ENCODE assay signal across 8 mouse cellular contexts in genomic region chr19:31763951-31764800, GRCm38 (mm10). TPM values are rescaled to one million over a fixed set of nuclear protein-coding genes. Genes with fewer than 3 reads are reported as not detected.
DNase-seq lines count a peak whose midpoint lies in the region; ATAC-seq and TF ChIP-seq lines count a peak whose summit lies in the region.

No protein-coding gene starts in this region.

- H3K4me2 ChIP-seq in intestine, postnatal 0 days (replicated peaks; ENCODE audit: low read depth): peak overlapping the region; percentile 97
- peak overlapping the region; percentile 92 for H3K4me2 ChIP-seq in neural tube, embryonic 12.5 days (replicated peaks)

- peak overlapping the region; percentile 93 for H3K27ac ChIP-seq in heart, adult 2 months
- H3K27ac ChIP-seq in intestine, postnatal 0 days (ENCODE audit: low read depth, low read length): peak overlapping the region; percentile 55
- H3K27ac ChIP-seq in neural tube, embryonic 12.5 days: no peak overlapping the region; the same call in 1 of the 2 replicates

- peak; percentile 40 for ATAC-seq in intestine, postnatal 0 days
- ATAC-seq in neural tube, embryonic 12.5 days (ENCODE audit: low FRiP score, low read depth): peak; percentile 72

- H3K27me3 ChIP-seq in heart, adult 2 months (ENCODE audit: control insufficient read depth, insufficient read depth, low read length): no peaks in the 10 kb centered on the region
- H3K27me3 ChIP-seq in intestine, postnatal 0 days (replicated peaks; ENCODE audit: control insufficient read depth, insufficient read depth, low read length): peaks cover 9% of the 10 kb centered on the region
- H3K27me3 ChIP-seq in neural tube, embryonic 12.5 days (replicated peaks): peaks cover 20% of the 10 kb centered on the region

- intact Hi-C loops in heart, adult 2 months (cut with DNase I): loop anchor here (5.0 to 10.0 kb wide), 2 partner anchors 342 to 679 kb away; partner anchors contain the start of gene Cstf2t

- peak; percentile 7 to 9 for DNase-seq in spleen, adult 18-20 months
- no peak for DNase-seq in spleen, postnatal 14 days (ENCODE audit: low spot score in 2 of 2)
- DNase-seq in embryo, embryonic 10.5 days (ENCODE audit: low spot score): peak; percentile 60
- DNase-seq in heart, adult 2 months: peak; percentile 77 to 80
- DNase-seq in lung, adult 18-20 months: peak; percentile 59 to 61
- no peak for DNase-seq in left cerebral cortex, adult 11 months (ENCODE audit: low spot score)

- no peak for TF ChIP-seq POLR2A in heart, adult 2 months (IDR thresholded peaks at IDR 0.05; ENCODE audit: insufficient read depth, low read depth, low read length)

- H3K4me1 ChIP-seq in heart, adult 2 months (ENCODE audit: control insufficient read depth, insufficient read depth, low read length): peaks cover 2% of the 10 kb centered on the region; the same call in 1 of the 2 replicates
- H3K4me1 ChIP-seq in intestine, postnatal 0 days (replicated peaks; ENCODE audit: control insufficient read depth, insufficient read depth, low read length): no peaks in the 10 kb centered on the region
- H3K4me1 ChIP-seq in neural tube, embryonic 12.5 days: peaks cover 31% of the 10 kb centered on the region

- TF ChIP-seq CTCF in heart, adult 2 months (IDR thresholded peaks at IDR 0.05): peak; percentile 52
- peak; percentile 55 for TF ChIP-seq CTCF in intestine, postnatal 0 days (IDR thresholded peaks at IDR 0.05; ENCODE audit: low read depth)

- H3K9ac ChIP-seq in heart, adult 2 months (ENCODE audit: low read depth, low read length): peak overlapping the region; percentile 44
- H3K9ac ChIP-seq in intestine, postnatal 0 days (ENCODE audit: low read depth, low read length): peak overlapping the region; percentile 38
- H3K9ac ChIP-seq in neural tube, embryonic 12.5 days: peak overlapping the region; percentile 64

- H3K79me2 ChIP-seq in heart, adult 2 months (replicated peaks; ENCODE audit: control insufficient read depth, insufficient read depth, low read length): no peaks in the 10 kb centered on the region

- WGBS in heart, adult 2 months: under 1% methylated on average over 56 of the region's 56 CpGs
- 1% methylated on average over 56 of the region's 56 CpGs for WGBS in intestine, postnatal 0 days
- under 1% methylated on average over 56 of the region's 56 CpGs for WGBS in neural tube, embryonic 12.5 days

- TF ChIP-seq EP300 in heart, adult 2 months (IDR thresholded peaks at IDR 0.05; ENCODE audit: insufficient read depth, low read depth, low read length): no peak

- no peaks in the 10 kb centered on the region for H3K36me3 ChIP-seq in heart, adult 2 months (ENCODE audit: control insufficient read depth, insufficient read depth, low read length)
- no peaks in the 10 kb centered on the region for H3K36me3 ChIP-seq in intestine, postnatal 0 days (ENCODE audit: control insufficient read depth, insufficient read depth)
- H3K36me3 ChIP-seq in neural tube, embryonic 12.5 days: no peaks in the 10 kb centered on the region

- H3K9me3 ChIP-seq in intestine, postnatal 0 days (ENCODE audit: control insufficient read depth): no peaks in the 10 kb centered on the region
- no peaks in the 10 kb centered on the region for H3K9me3 ChIP-seq in neural tube, embryonic 12.5 days

- peak overlapping the region; percentile 85 for H3K4me3 ChIP-seq in heart, adult 2 months
- H3K4me3 ChIP-seq in intestine, postnatal 0 days (ENCODE audit: low read depth, low read length): peak overlapping the region; percentile 67
- peak overlapping the region; percentile 51 for H3K4me3 ChIP-seq in neural tube, embryonic 12.5 days

RNA-seq across cellular contexts. Expression of gene Prkg1, which starts 0.7 kb away (rescaled TPM):
- total RNA-seq in heart, adult 2 months (2021): 10 to 100 TPM; 11.0 to 13.6 TPM
- polyA plus RNA-seq in heart, adult 2 months (2012; rRNA removed): 2.2 and 3.4 TPM in 2 replicates
- 4.0 and 4.6 TPM in 2 replicates for polyA plus RNA-seq in intestine, postnatal 0 days (2015; fragmentation: Nextera tagmentation; extraction: Ambion mirVana)
- 9.8 and 11.5 TPM in 2 replicates for polyA plus RNA-seq in neural tube, embryonic 12.5 days (2016; fragmentation: Nextera tagmentation; extraction: Ambion mirVana)

Comparison
In these comparisons a context has a peak if more than half of its experiments do, and no peak if none do; other contexts are left out.
1. DNase-seq: peak in spleen, adult 18-20 months (2 of 2), embryo, embryonic 10.5 days (single experiment), heart, adult 2 months (2 of 2) and lung, adult 18-20 months (2 of 2); none in spleen, postnatal 14 days (0 of 2) and left cerebral cortex, adult 11 months (single experiment).
2. Peak in every context shown above with its lines, with median percentiles within 50 percentile points of each other: H3K4me3 ChIP-seq and H3K9ac ChIP-seq.